Mouse (Mus musculus) activated CD4-positive, CD25-positive, alpha-beta regulatory T cell, adult 4 months (primary cell): ENCODE measurements around the gene Slc9a3. TPM values are rescaled to one million over a fixed set of nuclear protein-coding genes. Genes with fewer than 3 reads are reported as not detected.

ENCODE experiments used
- ATAC-seq: one replicate; pipeline ENCODE4 v1.8.0; 2017
- polyA plus RNA-seq, 2 experiments: library from polyadenylated mRNA; unstranded; fragments of 100-300 nt; shearing (Covaris generic); gene quantifications; one replicate each; pipeline ENCODE4 v1.2.1; 2017

The Slc9a3 gene
- polyA plus RNA-seq, 2 experiments from 2014 or later = not detected

DNA sequence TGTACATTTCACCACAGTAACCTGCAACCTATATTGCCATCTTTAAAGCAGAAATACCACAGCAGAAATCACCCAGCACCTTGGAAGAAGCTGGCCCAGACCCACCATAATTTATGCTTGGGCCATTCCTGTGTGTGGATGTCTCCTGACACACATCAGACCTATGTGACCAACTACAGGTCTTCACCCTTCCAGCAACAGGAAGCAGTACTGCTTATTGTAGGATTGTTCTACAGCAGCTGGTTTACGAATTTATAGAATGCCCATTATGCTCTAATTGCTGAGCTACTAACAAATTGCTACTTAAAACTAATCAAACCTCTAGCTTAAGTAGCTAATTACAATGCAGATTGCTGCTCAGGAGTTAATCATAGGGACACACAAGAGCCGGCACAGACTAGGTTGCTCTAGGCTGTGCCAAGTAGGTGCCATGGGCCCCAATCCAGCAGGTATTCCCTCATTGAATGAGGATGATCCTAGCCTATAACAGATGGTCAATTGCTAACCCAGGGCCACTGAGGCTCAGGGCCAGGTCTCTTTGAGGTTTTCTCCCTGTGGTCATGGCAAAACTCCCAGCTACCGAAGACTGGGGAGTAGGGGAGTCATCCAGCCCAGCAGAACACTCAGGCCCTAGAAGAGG is 24.8 kb downstream of the Slc9a3 start:
- no peak for ATAC-seq

- ATAC-seq = no peak
These were observed 26.1 kb downstream of the Slc9a3 start for GRCm38 (mm10) chr13:74147327-74147726.

DNA sequence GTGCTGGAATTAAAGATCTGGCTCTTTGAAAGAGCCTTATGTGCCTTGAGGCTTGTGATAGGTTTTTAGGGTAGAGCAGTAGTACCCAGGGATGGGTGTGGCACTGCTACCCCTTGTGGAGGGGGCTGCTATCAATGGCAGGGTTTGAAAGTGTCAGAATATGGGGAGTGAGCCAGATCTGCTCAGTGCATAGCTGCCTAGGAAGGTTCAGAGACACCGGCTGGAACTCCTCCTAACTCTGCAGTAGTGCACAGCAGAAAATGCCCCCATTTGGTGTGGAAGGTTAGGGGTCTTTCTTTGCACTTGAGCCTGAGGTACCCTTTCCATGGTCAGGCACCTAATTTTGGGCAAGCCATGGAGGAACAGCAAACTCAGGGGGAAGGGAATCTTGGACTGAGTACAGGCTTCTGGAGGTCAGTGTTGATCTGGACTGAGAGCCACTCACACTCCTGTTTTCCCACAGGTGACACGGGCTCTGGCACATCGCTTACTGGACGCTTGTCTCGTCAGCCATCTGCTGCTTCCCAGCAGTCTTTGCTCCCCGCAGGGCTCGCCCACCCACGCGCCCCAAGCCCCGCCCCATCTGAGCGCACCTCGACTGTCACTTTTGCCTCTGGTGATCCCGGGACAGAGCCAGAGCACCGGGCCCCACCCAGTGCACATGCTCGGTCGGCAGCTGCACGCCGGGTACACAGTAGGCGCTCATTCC is 45.2 kb downstream of the Slc9a3 start:
- peak; percentile 83 for ATAC-seq

DNA sequence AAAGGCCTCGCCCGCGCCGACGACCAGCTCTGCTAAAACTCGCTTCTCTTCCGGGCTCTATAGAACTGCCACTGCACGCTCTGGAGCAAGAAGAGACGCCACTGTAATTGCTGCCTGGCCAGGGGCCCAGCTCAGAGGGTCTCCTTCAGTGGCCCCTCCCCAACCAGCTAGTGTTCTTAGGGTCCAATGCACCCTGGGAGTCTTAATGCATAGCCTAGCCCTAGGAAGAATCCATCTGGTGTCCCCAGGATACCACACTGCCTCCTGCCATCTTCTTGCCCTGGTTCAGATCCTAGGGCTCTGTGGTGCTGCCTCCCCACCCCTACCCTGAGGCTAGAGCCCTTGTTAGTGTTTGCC is 45.8 kb downstream of the Slc9a3 start:
- peak; percentile 37 for ATAC-seq

DNA sequence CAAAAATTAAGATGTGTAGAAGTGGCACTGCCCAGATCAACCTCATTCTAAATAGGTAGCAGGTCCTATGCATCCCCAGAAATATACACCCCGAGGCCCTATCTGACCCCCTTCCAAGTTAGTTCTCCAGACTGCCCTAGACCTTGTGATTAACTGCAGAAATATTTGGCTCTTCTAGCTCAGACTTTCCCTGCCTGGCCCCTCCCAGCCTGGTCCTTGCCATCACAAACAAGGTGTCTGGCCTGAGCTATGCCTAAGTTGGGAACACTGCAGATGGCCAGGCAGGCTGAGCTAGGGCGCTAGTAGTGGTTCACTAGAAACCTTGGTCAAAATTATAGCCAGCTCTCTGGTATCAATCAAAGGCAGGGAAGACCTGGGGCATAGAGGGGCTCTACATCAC is 46.2 kb downstream of the Slc9a3 start:
- ATAC-seq = no peak

- no peak for ATAC-seq
These were observed 48.3 kb downstream of the Slc9a3 start for GRCm38 (mm10) chr13:74169446-74170164.

DNA sequence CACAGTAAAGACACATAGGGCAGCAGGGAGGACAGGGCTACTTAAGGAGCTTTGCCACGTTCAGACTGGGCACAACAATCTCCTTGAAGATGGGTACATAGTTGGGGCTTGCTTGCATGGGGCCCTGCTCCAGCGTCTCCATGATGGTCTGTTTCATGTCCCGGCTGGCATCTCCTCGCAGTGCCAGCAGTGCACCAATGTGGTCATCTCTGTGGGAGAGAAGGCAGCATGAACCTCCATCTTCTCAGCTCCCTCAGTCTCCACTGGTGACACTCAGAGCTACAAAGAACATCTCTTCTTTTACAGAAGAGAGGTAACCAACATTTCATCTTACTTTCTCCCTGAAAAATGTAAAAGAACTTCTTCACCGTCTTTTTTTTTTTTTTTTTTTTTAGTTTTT is 50.8 kb downstream of the Slc9a3 start:
- ATAC-seq = no peak

GRCm38 (mm10) chr13:74183011-74183695 is 61.9 kb downstream of the Slc9a3 start:
- ATAC-seq = no peak

- peak; percentile 35 for ATAC-seq
These were observed 71.4 kb downstream of the Slc9a3 start for GRCm38 (mm10) chr13:74192613-74193012.

- peak; percentile 52 for ATAC-seq
These were observed 75.2 kb downstream of the Slc9a3 start for GRCm38 (mm10) chr13:74196451-74196850.

DNA sequence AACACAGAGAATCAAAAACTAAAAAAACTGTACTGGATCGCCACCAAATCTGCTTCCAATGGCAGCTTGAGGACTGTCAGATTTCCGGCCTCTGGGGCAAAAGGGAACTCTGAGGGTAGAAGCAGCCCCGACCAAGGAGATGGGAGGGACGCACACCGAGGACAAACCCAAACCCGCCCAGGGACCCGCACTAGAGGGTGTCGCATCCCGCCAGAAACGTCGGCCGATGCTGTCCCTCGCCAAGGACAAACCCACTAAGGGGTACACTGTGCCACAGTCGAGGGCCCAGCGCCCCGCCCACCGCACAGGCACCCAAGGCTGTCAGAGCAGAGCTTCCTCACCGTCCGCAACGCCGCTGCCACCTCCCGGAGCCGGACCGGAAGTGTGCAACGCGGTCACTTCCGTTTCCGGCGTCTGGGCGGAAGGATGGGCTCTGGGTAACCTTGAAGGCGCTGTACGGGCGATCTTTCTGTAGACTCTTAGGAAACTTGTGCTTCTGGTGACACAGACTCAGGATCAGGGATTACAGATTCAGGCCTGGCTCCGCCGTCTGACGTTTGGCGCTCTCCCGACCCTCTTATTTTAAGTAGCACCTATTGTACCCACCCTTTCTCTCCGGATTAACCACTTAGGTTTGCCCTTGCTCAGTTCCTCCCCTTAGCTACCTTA is 87.2 kb downstream of the Slc9a3 start, which contains the start of gene Exoc3:
Exoc3 (minus strand) TSS at position 416 of the 669 bp plus-strand sequence.
- peak; percentile 97 for ATAC-seq

DNA sequence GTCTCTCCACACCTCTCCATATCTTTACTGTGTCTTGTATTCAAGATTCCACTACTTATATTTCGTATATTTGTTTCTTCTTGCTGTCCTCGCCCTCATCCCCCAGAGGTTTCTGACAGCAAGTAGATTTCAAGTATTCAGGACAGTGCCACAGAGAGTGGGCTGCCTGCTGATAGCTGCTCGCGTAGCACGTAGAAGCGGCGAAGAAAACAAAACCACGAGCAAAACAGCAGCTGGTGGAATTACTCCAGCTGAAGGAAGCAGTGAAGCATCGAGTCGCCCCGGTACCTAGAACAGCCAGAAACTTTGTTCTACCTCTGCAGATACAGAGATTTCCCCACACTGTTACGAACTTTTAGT is 87.7 kb downstream of the Slc9a3 start:
- peak; percentile 25 for ATAC-seq

GRCm38 (mm10) chr13:74218441-74218840 is 97.2 kb downstream of the Slc9a3 start:
- no peak for ATAC-seq

Other genes with a start within 250 kb of the Slc9a3 start
- gene Trip13, start 183.7 kb upstream of the Slc9a3 start, polyA plus RNA-seq = 1 to 10 TPM; 6.4 to 7.6 TPM
- gene Brd9, start 183.6 kb upstream of the Slc9a3 start, polyA plus RNA-seq = 10 to 100 TPM; 50.4 to 63.1 TPM
- gene Zdhhc11, start 157.6 kb upstream of the Slc9a3 start, polyA plus RNA-seq = not detected
- gene Tppp, start 112.0 kb upstream of the Slc9a3 start, polyA plus RNA-seq = under 1 TPM; 0.24 to 0.73 TPM
- 1 to 10 TPM; 5.0 to 9.5 TPM for gene Cep72, start 59.2 kb upstream of the Slc9a3 start, polyA plus RNA-seq
- 10 to 100 TPM; 77.3 to 85.7 TPM for gene Exoc3, start 87.3 kb downstream of the Slc9a3 start, polyA plus RNA-seq
- gene Ahrr, start 170.9 kb downstream of the Slc9a3 start, polyA plus RNA-seq = under 1 TPM; 0.20 to 0.56 TPM
- gene Pdcd6, start 196.1 kb downstream of the Slc9a3 start, polyA plus RNA-seq = 100 to 1,000 TPM; 188 to 204 TPM
- 100 to 1,000 TPM; 257 to 308 TPM for gene Sdha, start 228.8 kb downstream of the Slc9a3 start, polyA plus RNA-seq
- 10 to 100 TPM; 37.6 to 37.9 TPM for gene Ccdc127, start 228.9 kb downstream of the Slc9a3 start, polyA plus RNA-seq
- not detected for gene Lrrc14b, start 242.5 kb downstream of the Slc9a3 start, polyA plus RNA-seq